Comparison of ENCODE assay signal across 11 mouse cellular contexts in the genomic region with DNA sequence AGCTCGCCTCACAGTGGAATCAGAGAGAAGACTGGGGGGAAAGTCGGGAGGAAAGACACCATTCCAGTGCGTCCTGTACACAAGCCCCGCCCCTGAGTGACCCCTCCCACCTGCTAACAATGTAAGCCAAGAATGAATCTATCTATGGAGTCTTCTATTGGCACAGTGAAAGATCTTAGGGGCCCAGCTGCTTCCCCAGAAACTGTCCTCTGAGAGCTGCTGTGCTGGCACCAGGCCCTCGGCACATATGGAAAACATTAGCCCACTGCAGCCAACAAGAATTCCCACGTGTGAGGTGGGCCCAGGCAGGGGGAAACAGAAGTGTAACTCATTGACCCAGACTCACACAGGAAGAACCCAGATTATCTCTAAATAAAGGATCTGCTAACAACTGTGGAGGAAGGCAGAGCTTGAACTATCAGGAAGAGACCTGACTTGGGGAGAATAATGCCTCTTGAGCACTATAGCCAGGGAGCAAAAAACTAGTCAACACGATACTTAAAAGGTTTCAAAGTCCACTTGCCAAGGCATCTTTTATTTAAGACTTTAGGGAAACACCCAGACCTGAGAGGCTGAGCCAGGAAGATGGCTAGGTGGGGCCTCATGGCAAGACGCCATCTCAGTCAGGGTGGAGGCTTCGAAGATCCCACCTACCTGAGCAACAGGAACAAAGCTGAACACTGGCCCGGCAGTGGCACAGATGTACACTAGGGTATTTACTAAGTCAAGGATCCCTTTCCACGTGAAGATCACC.
DNase-seq lines count a peak whose midpoint lies in the region; ATAC-seq lines count a peak whose summit lies in the region.
"Had no signal": no experiment of that assay in that cellular context is flagged by ENCODE, and none has a peak within 500 bp of the region (broad histone marks: within the 10 kb centered on the region; RNA-seq: fewer than 3 reads in every experiment).

No protein-coding gene starts in this region.

- H3K9me3 ChIP-seq in limb, embryonic 12.5 days: no peaks in the 10 kb centered on the region
- H3K9me3 ChIP-seq: hindbrain, embryonic 12.5 days had no signal

- no peak overlapping the region for H3K9ac ChIP-seq in limb, embryonic 12.5 days (replicated peaks)
- H3K9ac ChIP-seq: hindbrain, embryonic 12.5 days had no signal

- peaks cover 28% of the 10 kb centered on the region for H3K4me1 ChIP-seq in limb, embryonic 12.5 days (replicated peaks)

- peak overlapping the region; percentile 1; the same call in 1 of the 2 replicates for H3K27ac ChIP-seq in limb, embryonic 12.5 days
- H3K27ac ChIP-seq: hindbrain, embryonic 12.5 days had no signal

- H3K27me3 ChIP-seq in limb, embryonic 12.5 days: no peaks in the 10 kb centered on the region
- H3K27me3 ChIP-seq: hindbrain, embryonic 12.5 days had no signal

- WGBS in limb, embryonic 12.5 days: 43% methylated on average over 11 of the region's 11 CpGs

- H3K4me3 ChIP-seq in limb, embryonic 12.5 days (replicated peaks): no peak overlapping the region
- H3K4me3 ChIP-seq: hindbrain, embryonic 12.5 days had no signal

- ATAC-seq in limb, embryonic 12.5 days (ENCODE audit: insufficient number of reproducible peaks, insufficient read depth, low FRiP score, low TSS enrichment, low read depth): no peak
- no peak for ATAC-seq in frontal cortex, adult (ENCODE audit: low TSS enrichment)

- no peaks in the 10 kb centered on the region for H3K36me3 ChIP-seq in limb, embryonic 12.5 days
- H3K36me3 ChIP-seq: hindbrain, embryonic 12.5 days had no signal

- H3K4me2 ChIP-seq in limb, embryonic 12.5 days: 0 out of 2 replicates have a peak overlapping the region, but pooled peaks have one; percentile 3
- H3K4me2 ChIP-seq: hindbrain, embryonic 12.5 days had no signal

- peak; percentile 65 for DNase-seq in left cerebral cortex, postnatal 4 days
- no peak for DNase-seq in left cerebral cortex, postnatal 25 days (ENCODE audit: low spot score in 2 of 2)
- DNase-seq in embryo, embryonic 9.5 days (ENCODE audit: extremely low spot score): peak; percentile 24
- DNase-seq in gastrocnemius, postnatal 25 days: peak; percentile 68
- DNase-seq in adrenal gland, adult 2 months: no peak
- DNase-seq in kidney, postnatal 10 days: no peak
- DNase-seq: kidney, postnatal 36 days; thymus, postnatal 4 days had no signal

- intact Hi-C loops in left cerebral cortex, postnatal 4 days (cut with DNase I): no loop called here
- intact Hi-C loops in left cerebral cortex, postnatal 25 days (cut with DNase I): no loop called here

Comparison
In these comparisons a context has a peak if more than half of its experiments do, and no peak if none do; other contexts are left out.
1. DNase-seq: peak in left cerebral cortex, postnatal 4 days (single experiment), embryo, embryonic 9.5 days (single experiment) and gastrocnemius, postnatal 25 days (single experiment); none in left cerebral cortex, postnatal 25 days (0 of 2), adrenal gland, adult 2 months (single experiment) and kidney, postnatal 10 days (single experiment).